Mouse (Mus musculus): ENCODE measurements around the gene Mdh2. TPM values are rescaled to one million over a fixed set of nuclear protein-coding genes. Genes with fewer than 3 reads are reported as not detected.
A peak's percentile ranks its signal among the peaks of the same experiment; 100 is the strongest.

Mdh2 gene
- total RNA-seq, 2 experiments from 2014 or later = 1,031 to 1,199 TPM

- intact Hi-C loops (cut with DNase I; ENCODE audit: low total_unique reads) = loop anchor here (5.0 to 10.0 kb wide), 2 partner anchors 146 to 379 kb away; no protein-coding TSS in a partner anchor
- peak; percentile 64 for DNase-seq
These were observed 14.8 kb upstream of the Mdh2 start for GRCm38 (mm10) chr5:135763526-135763925.

- intact Hi-C loops (cut with DNase I; ENCODE audit: low total_unique reads) = loop anchor here (5.0 to 10.0 kb wide), 2 partner anchors 148 to 380 kb away; no protein-coding TSS in a partner anchor
- no peak for DNase-seq
These were observed 13.3 kb upstream of the Mdh2 start for GRCm38 (mm10) chr5:135764971-135765370.

GRCm38 (mm10) chr5:135772519-135772918, 5.8 kb upstream of the Mdh2 start:
- DNase-seq = no peak
- intact Hi-C loops (cut with DNase I; ENCODE audit: low total_unique reads) = no loop called here

DNA sequence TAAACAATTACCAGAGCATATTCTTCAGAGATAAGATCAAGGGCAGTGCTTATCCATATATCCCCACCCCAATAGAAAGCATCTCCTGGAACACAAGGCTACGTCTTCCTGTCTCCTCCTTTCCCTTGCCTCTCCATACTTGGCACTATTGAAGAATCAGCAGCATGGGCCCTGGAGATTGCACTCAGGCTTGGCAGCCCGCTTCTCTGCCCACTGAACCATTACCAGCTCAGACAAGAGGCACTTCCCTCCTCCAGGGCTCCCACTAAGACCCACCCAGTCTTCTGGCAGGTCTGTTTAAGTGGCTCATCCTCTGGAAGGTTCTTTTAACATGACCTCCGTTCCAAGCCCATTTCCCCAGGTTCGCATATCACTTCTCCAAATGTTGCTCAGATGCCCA, 1.7 kb upstream of the Mdh2 start:
- intact Hi-C loops (cut with DNase I; ENCODE audit: low total_unique reads) = no loop called here
- DNase-seq = no peak

DNA sequence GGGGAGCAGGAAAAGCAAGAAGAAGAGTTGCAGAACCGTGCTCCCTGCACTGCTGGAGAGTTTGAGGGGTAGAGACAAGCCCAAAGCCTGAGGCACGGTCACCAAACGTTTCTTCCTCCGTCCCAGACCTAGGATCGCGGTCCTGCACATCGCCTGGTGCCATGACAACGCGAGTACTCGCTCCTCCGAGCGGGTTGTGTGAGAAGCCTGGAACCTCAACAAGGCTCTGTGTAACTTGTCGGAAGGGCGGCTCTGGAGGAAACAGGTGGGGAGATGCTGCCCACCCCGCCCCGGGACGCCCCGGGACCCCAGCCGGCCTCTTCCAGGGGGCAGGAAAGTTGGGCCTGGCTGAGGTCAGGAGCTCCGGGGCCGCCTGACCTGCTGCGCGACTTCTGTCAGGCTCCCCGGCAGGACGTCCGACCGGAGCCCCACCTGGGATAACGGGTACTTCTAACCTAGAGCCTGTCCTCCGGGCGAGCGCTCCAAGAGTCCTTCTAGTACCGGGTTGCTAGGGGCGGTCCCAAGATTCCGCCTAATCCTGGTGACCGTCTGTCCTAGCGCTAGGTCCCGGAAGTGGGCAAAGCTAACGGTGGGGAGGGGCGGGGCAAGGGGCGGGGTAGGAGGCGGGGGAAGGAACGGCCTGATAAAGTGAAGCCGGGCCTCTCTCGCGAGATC, 347 bp upstream of the Mdh2 start, which contains the start of gene Styxl1:
Gene Styxl1, minus strand, starts transcription at position 590 of the 675 bp plus-strand sequence.
- no peak for DNase-seq
- intact Hi-C loops (cut with DNase I; ENCODE audit: low total_unique reads) = no loop called here

- intact Hi-C loops (cut with DNase I; ENCODE audit: low total_unique reads) = no loop called here
- DNase-seq = no peak
These were observed 2.1 kb downstream of the Mdh2 start for GRCm38 (mm10) chr5:135780331-135780730.

- intact Hi-C loops (cut with DNase I; ENCODE audit: low total_unique reads) = no loop called here
These were observed 4.6 kb downstream of the Mdh2 start for GRCm38 (mm10) chr5:135782901-135783300.

DNA sequence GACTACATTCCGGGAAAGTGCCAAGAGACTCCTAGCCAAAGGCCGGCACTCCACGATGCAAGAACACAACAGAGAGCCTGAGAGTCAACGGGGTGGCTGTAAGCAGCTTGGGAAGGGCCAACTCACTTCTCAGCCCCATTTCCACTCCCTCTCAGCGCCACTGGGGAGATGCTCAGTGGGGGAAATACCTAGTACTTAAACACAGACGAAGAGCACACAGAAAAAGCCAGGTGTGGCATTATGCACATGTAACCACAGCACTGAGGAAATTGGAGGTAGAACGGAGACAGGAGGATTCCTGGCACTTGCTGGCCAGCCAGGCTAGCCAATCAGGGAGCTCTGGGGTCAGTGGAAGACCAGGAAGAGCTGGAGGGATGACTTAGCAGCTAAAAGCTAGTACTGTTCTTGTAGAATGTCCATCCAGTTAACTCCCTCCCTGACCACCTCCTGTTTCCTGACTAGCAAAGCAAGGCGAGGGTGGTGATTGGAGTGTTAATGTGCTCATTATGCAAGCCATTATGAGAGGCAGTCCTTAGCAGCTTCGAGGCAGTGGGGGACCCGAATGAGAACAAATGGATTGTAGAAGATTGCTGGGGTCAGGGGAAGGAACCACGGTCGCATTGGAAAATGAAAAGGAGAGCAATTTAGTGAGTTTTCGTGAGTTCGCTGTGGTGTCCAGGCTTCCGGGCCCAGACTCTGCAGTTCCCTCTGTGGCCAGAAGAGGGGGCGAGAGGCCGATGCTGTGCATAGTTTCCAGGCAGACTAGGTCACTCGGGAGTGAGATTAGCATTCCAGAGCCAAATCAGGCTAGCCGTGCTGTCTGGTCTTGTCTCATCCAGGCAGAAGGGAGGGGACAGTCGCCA, 15.9 kb downstream of the Mdh2 start:
- DNase-seq = peak; percentile 83
- intact Hi-C loops (cut with DNase I; ENCODE audit: low total_unique reads) = loop anchor here (2.0 kb wide), 1 partner anchor 61 kb away; no protein-coding TSS in a partner anchor

More at GRCm38 (mm10) chr5:135782901-135783300, 4.6 kb downstream of the Mdh2 start:
- DNase-seq = no peak

- intact Hi-C loops (cut with DNase I; ENCODE audit: low total_unique reads) = loop anchor here (2.0 kb wide), 1 partner anchor 60 kb away; no protein-coding TSS in a partner anchor
- DNase-seq = no peak
These were observed 16.5 kb downstream of the Mdh2 start for GRCm38 (mm10) chr5:135794859-135795181.

GRCm38 (mm10) chr5:135799746-135800145, 21.5 kb downstream of the Mdh2 start:
- DNase-seq = no peak
- intact Hi-C loops (cut with DNase I; ENCODE audit: low total_unique reads) = no loop called here

GRCm38 (mm10) chr5:135800927-135801326, 22.6 kb downstream of the Mdh2 start:
- DNase-seq = peak; percentile 20
- intact Hi-C loops (cut with DNase I; ENCODE audit: low total_unique reads) = no loop called here

GRCm38 (mm10) chr5:135802641-135803040, 24.4 kb downstream of the Mdh2 start:
- no peak for DNase-seq
- intact Hi-C loops (cut with DNase I; ENCODE audit: low total_unique reads) = no loop called here

GRCm38 (mm10) chr5:135803135-135803534, 24.9 kb downstream of the Mdh2 start:
- DNase-seq = no peak
- intact Hi-C loops (cut with DNase I; ENCODE audit: low total_unique reads) = no loop called here

GRCm38 (mm10) chr5:135803676-135804075, 25.4 kb downstream of the Mdh2 start:
- no peak for DNase-seq

GRCm38 (mm10) chr5:135804735-135805134, 26.5 kb downstream of the Mdh2 start:
- intact Hi-C loops (cut with DNase I; ENCODE audit: low total_unique reads) = no loop called here
- no peak for DNase-seq

More at GRCm38 (mm10) chr5:135803676-135804075, 25.4 kb downstream of the Mdh2 start:
- intact Hi-C loops (cut with DNase I; ENCODE audit: low total_unique reads) = no loop called here

DNA sequence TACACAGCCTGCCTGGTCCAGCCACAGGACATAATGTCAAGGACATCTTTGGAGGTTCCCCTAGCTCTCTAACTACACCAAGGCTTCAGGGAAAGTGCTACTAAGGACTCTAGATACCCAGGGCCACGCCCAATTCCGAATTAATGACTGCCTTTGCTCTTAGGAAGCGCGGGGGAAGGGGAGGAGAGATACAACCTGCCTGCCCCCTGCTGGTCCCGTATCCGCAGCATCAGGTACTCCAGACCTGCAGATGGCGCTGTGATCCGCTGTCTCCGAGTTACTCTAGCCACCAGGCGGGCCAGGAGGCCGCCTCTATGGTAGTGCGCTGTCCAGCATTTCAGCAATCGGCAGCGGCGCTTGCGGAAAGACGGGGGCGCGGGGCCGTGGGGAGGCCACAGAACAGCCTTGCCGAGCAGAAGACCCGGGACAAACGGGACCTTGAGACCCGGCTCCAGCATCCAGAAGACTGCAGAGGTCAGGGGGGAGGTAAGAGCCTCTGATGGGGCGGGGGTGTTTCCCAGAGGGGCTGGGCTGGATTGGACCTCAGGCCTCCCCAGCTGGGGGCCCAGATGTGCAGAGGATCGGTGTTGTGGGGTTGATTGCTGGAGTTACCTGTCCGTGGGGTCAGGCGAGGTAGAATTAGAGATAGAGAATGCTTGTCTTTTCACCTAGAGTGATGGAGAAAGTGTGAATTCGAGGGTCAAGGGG, 28.4 kb downstream of the Mdh2 start, which contains the start of gene Srrm3:
Gene Srrm3, plus strand, starts transcription at position 336 of the 708 bp plus-strand sequence.
- DNase-seq = peak; percentile 91
- intact Hi-C loops (cut with DNase I; ENCODE audit: low total_unique reads) = no loop called here

DNA sequence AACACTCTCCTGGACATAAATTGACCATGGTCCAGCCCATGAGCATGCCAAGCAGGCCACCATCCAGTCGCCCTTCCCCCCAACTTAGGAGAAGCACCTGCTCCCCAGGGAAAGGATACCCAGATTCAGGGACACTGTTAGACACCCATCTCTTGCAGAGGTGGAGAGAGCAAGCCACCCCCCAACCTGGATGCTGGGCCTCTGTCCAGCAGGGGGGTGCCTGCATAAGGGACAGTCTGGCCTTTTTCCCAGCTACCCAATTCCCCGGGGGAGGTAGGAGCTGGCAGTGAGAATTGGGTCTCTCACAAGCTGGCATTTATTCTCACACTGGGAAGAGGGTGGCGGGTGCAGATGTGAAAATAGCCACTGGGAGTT, 29.0 kb downstream of the Mdh2 start:
- intact Hi-C loops (cut with DNase I; ENCODE audit: low total_unique reads) = no loop called here

GRCm38 (mm10) chr5:135812991-135813390, 34.7 kb downstream of the Mdh2 start:
- no peak for DNase-seq
- intact Hi-C loops (cut with DNase I; ENCODE audit: low total_unique reads) = no loop called here

More for the DNA sequence above, 29.0 kb downstream of the Mdh2 start:
- DNase-seq = no peak

DNA sequence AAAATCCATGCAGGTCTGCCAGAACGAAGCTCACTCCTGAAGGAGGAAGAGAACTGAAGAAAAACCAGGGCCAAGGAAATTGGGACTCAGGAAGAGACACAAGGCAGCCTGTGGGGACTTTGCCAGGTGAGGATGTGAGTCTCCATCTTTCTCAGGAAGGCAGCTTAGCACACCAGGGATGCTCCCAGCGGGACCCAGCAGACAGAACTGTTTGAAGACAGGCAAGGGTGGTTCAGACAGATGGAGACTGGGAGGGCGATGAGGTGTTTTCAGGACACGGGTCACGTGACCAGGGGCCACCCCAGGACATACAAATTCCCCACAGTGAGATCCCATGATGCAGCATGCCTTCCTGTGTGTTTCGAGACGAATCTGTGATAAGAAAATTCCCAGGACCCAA, 40.2 kb downstream of the Mdh2 start:
- intact Hi-C loops (cut with DNase I; ENCODE audit: low total_unique reads) = no loop called here
- no peak for DNase-seq
